Mouse (Mus musculus) midbrain, embryonic 14.5 days (tissue): ENCODE results near the gene Gabbr2. TPM values are rescaled to one million over a fixed set of nuclear protein-coding genes. Genes with fewer than 3 reads are reported as not detected.

Source experiments
- ATAC-seq: fragments of 200-750 bp; cut with Nextera tagmentation; 2 replicates; pipeline ENCODE4 v1.8.0; 2017; ENCODE audit warnings: moderate number of reproducible peaks, moderate library complexity; ENCODE audit not compliant: low FRiP score, low TSS enrichment
- DNase-seq: peaks from one replicate; pipeline ENCODE4 v3.0.0-alpha.2; 2015
- H3K27ac ChIP-seq: fragments of 300-500 bp; sonication (generic); replicated peaks from 2 replicates; pipeline ENCODE4 v1.5.1; 2014; ENCODE audit warnings: mild to moderate bottlenecking, low read depth, low read length, moderate library complexity
- H3K27me3 ChIP-seq: fragments of 300-500 bp; sonication (generic); 2 replicates; pipeline ENCODE4 v1.6.1; 2014; ENCODE audit warnings: low read length, control low read depth, mixed read lengths; ENCODE audit not compliant: control insufficient read depth, insufficient read depth
- H3K36me3 ChIP-seq: fragments of 300-500 bp; sonication (generic); 2 replicates; pipeline ENCODE4 v1.6.1; 2014; ENCODE audit warnings: low read length, control low read depth; ENCODE audit not compliant: control insufficient read depth, insufficient read depth
- H3K4me1 ChIP-seq: fragments of 300-500 bp; sonication (generic); 2 replicates; pipeline ENCODE4 v1.6.1; 2014; ENCODE audit warnings: mild to moderate bottlenecking, antibody characterized with exemption, low read length, control low read depth; ENCODE audit not compliant: control insufficient read depth, insufficient read depth
- H3K4me2 ChIP-seq: fragments of 300-500 bp; sonication (generic); 2 replicates; pipeline ENCODE4 v1.6.1; 2014; ENCODE audit warnings: mild to moderate bottlenecking, low read length, moderate library complexity
- H3K4me3 ChIP-seq: fragments of 300-500 bp; sonication (generic); replicated peaks from 2 replicates; pipeline ENCODE4 v1.5.1; 2014; ENCODE audit warnings: low read depth, low read length
- H3K9ac ChIP-seq: fragments of 300-500 bp; sonication (generic); replicated peaks from 2 replicates; pipeline ENCODE4 v1.6.1; 2014; ENCODE audit warnings: mild to moderate bottlenecking, low read length, moderate library complexity
- H3K9me3 ChIP-seq: fragments of 300-500 bp; sonication (generic); 2 replicates; pipeline ENCODE4 v1.6.1; 2016; ENCODE audit warnings: low read length, control low read depth, mixed read lengths; ENCODE audit not compliant: control insufficient read depth
- WGBS: fragments of 180-500 bp; shearing (Covaris S2); extraction: QIAGEN DNeasy Blood & Tissue Kit; methylation state at CpG from one replicate; pipeline ENCODE4 v1.1.7; 2014; 5-methylcytosine and 5-hydroxymethylcytosine counted together
- polyA plus RNA-seq: library from polyadenylated mRNA; unstranded; fragments of >200 nt; fragmentation: Nextera tagmentation; extraction: Ambion mirVana; gene quantifications from 2 replicates; pipeline ENCODE4 v1.2.1, GENCODE M21; 2014

The Gabbr2 gene
- polyA plus RNA-seq, 1 experiment from 2014 or later: 8.6 TPM

DNA sequence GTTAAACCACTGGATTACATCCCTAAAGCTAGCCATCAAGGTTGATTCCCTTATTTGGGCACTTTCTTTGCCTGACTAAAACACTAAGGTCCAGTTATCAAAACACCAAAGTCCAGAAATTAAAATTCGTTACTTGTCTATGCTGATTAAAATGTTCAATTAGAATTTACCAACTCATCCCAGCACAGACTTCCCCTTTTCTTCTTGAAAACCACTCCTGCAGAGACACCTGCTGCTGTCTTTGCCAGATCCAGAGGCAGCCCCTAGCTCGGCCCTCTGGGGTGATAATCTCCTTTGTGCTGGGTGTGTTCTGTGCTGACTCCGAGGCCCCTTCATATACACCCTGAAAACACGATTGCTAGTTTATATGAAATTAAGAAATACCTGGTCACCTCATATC lies 315.7 kb downstream of the Gabbr2 start:
- Histone ChIP-seq H3K9me3 (no peaks in the 10 kb centered on the region; the same call in 1 of the 2 replicates), H3K4me2 (no peak overlapping the region), H3K9ac (no peak overlapping the region), H3K27me3 (no peaks in the 10 kb centered on the region), H3K27ac (no peak overlapping the region), H3K36me3 (peaks cover 7% of the 10 kb centered on the region; the same call in 1 of the 2 replicates), H3K4me3 (no peak overlapping the region), H3K4me1 (no peaks in the 10 kb centered on the region)
- no peak for DNase-seq
- WGBS: 26% methylated on average over 4 of the region's 4 CpGs
- no peak for ATAC-seq

DNA sequence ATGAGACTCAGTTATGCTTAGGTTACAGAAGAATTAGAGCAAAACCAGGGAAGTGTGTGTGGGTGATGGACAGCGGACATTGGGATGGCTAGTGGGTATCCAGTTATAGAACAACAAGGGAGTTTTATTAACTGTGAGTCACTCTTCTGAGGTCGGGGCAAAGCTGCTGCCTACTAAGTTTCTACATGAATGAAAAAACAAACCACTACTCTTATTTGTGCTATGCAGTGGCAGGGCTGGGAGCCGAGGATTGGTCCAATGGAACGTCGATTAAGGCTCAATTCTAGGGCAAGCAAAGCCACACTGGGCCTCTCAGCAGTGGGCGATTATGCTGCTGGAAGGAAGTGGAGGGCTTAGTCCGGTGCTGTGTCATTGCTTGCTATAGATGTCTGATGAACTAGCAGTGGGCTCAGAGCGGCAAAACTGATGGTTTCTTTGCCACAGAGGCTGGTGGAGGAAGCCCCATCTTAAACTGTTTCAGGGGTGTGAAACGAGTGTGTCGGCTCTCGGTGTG lies 316.3 kb downstream of the Gabbr2 start:
- DNase-seq (no peak), ATAC-seq (no peak)
- H3K4me1 ChIP-seq: no peaks in the 10 kb centered on the region
- no peak overlapping the region for H3K27ac ChIP-seq
- WGBS: 69% methylated on average over 11 of the region's 11 CpGs
- no peaks in the 10 kb centered on the region; the same call in 1 of the 2 replicates for H3K9me3 ChIP-seq
- H3K4me3 ChIP-seq: no peak overlapping the region
- no peaks in the 10 kb centered on the region for H3K27me3 ChIP-seq
- H3K36me3 ChIP-seq: peaks cover 9% of the 10 kb centered on the region; the same call in 1 of the 2 replicates
- no peak overlapping the region for H3K4me2 ChIP-seq
- H3K9ac ChIP-seq: no peak overlapping the region

DNA sequence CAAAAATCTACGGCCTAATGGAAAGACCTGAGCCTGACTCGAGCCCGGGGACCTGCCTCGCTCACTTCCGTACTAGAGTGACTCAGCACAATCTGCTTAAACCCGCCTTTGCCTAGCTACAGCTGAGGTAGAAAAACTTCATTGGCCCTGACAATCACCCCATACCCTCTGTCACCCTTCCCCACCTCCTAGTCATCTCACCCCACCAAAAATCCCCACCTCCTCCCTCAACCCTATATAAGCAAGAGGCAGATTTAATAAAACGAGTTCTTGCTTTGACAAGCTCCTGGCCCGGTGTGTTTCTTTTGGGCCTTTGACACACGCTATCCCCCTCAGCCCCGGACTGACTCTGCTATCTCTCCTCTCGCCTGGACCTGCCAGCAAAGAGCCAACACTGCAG lies 323.1 kb downstream of the Gabbr2 start:
- Histone ChIP-seq H3K27ac (no peak overlapping the region), H3K9ac (no peak overlapping the region), H3K4me1 (peaks cover 7% of the 10 kb centered on the region), H3K4me3 (no peak overlapping the region), H3K4me2 (no peak overlapping the region), H3K36me3 (peaks cover 14% of the 10 kb centered on the region; the same call in 1 of the 2 replicates), H3K27me3 (no peaks in the 10 kb centered on the region), H3K9me3 (no peaks in the 10 kb centered on the region; the same call in 1 of the 2 replicates)
- ATAC-seq: no peak
- no peak for DNase-seq
- WGBS: 61% methylated on average over 11 of the region's 11 CpGs

DNA sequence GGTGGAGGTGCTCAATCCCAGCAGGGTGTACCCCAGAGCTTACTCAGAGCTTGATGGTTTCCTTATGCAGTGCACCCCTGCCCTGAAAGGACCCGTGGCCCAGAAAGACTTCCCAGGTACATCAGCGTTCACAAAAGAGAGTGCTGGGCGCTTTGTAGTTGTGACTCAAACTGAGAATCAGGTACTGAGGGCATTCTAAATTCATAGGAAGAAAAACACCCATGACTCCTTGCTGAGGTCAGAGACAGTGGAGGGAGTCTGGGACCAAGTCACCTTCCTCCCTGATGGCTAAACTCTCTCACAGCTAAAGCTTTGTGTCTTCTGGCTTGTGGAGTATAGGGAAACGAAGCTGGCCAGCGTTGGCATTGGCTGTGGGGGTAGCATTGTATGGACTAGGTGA lies 325.3 kb downstream of the Gabbr2 start:
- no peak overlapping the region for H3K4me3 ChIP-seq
- no peaks in the 10 kb centered on the region for H3K27me3 ChIP-seq
- H3K27ac ChIP-seq: no peak overlapping the region
- H3K4me1 ChIP-seq: peaks cover 8% of the 10 kb centered on the region
- no peak for DNase-seq
- H3K36me3 ChIP-seq: peaks cover 11% of the 10 kb centered on the region; the same call in 1 of the 2 replicates
- no peaks in the 10 kb centered on the region for H3K9me3 ChIP-seq
- 61% methylated on average over 5 of the region's 5 CpGs for WGBS
- H3K4me2 ChIP-seq: no peak overlapping the region
- no peak for ATAC-seq
- H3K9ac ChIP-seq: no peak overlapping the region

DNA sequence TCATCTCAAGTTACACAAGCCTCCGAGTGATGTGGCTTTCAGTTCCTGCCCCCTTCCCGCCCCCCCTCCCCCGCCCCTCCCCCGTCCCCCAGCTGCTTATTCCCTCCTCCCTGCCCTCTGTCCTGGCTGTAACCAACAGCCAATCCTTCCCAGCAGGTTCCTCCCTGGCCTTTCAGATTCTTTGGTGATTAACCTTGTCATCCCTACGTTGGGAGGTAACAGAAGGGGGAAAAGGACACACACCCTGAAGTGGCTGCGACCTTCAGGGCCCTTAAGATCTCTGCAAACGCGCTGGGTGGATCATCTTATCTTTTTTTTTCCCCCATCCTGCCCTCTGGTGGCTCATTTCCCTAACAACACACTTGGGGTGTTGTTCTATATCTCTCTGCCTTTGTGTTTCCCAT lies 326.3 kb downstream of the Gabbr2 start:
- Histone ChIP-seq H3K27me3 (no peaks in the 10 kb centered on the region), H3K4me3 (no peak overlapping the region), H3K4me2 (no peak overlapping the region), H3K9ac (no peak overlapping the region), H3K9me3 (no peaks in the 10 kb centered on the region), H3K27ac (no peak overlapping the region), H3K36me3 (peaks cover 9% of the 10 kb centered on the region; the same call in 1 of the 2 replicates), H3K4me1 (peaks cover 8% of the 10 kb centered on the region)
- ATAC-seq: no peak
- peak; percentile 58 for DNase-seq
- 2% methylated on average over 7 of the region's 8 CpGs for WGBS

DNA sequence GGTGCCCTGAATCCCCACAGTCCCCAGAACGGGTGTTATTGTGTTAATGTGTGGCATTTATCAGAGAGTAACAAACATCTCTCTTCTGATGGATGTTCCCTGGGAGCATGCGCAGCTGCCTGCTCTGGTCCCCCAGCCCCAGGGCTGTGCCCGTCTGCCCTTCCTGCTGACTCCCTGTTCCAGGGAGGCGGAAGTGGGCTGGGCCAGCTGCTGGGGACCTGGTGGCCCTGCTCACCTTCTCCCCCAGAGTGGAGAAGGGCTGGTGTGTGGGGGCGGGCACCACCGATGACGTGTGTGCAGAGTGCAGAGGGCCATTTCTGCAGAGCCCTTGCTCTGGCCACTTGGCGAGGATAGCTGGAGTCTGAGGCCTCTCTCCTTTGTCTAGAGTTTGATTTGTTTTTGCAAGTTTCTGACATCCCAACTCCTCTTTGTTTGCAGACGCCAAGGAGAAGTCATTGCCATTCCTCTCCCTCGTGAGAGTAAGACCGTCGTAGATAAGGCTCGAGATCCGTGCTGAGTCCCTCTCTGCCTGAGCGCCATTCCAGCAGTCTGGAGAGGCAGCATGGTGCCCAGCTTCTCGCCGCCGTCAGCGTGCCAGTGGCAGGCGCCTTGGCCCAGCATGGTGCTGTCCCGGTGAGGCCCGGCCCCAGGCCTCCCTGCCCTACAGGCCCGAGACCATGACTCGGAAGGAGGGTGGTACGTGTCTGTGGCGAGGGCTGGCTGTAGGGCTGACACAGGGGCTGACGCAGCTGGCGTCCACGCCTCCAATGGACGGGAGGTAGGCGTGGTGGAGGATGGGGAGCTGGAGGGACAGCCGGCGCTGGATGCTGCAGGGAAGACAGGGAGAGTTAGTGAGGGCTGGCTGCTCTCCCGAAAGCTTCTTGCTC lies 327.3 kb downstream of the Gabbr2 start:
- DNase-seq: peak; percentile 70
- H3K4me1 ChIP-seq: peaks cover 8% of the 10 kb centered on the region
- H3K9ac ChIP-seq: peak overlapping the region; percentile 47; the same call in 1 of the 2 replicates
- H3K9me3 ChIP-seq: no peaks in the 10 kb centered on the region
- peak overlapping the region; percentile 27 for H3K4me3 ChIP-seq
- 4% methylated on average over 34 of the region's 34 CpGs for WGBS
- peak overlapping the region; percentile 72 for H3K27ac ChIP-seq
- peaks cover 9% of the 10 kb centered on the region; the same call in 1 of the 2 replicates for H3K36me3 ChIP-seq
- H3K27me3 ChIP-seq: no peaks in the 10 kb centered on the region
- peak overlapping the region; percentile 61 for H3K4me2 ChIP-seq
- peak; percentile 82 for ATAC-seq

DNA sequence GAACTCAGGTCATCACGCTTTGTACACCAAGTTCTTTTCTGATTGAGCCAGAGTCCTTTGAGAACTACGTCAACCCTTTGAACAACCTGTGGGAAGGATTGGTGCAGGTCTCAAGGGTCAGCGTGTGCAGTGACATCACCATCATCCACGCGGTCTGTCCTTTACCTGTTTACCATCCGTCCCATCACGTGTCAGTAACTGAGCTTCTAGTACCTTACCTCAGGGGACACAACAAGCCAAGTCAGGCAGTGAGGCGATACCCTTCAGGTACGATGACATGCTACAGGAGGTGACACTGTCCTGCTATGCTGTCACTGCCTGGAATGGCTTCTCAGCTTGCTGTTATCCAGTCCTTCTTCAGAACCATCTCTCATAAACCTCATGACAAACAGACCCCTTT lies 330.2 kb downstream of the Gabbr2 start:
- ATAC-seq (no peak), DNase-seq (no peak)
- Histone ChIP-seq H3K27ac (no peak overlapping the region), H3K27me3 (no peaks in the 10 kb centered on the region), H3K36me3 (peaks cover 9% of the 10 kb centered on the region; the same call in 1 of the 2 replicates), H3K9me3 (no peaks in the 10 kb centered on the region), H3K4me2 (no peak overlapping the region), H3K4me1 (peaks cover 8% of the 10 kb centered on the region), H3K4me3 (no peak overlapping the region), H3K9ac (no peak overlapping the region)
- WGBS: 78% methylated on average over 9 of the region's 9 CpGs

DNA sequence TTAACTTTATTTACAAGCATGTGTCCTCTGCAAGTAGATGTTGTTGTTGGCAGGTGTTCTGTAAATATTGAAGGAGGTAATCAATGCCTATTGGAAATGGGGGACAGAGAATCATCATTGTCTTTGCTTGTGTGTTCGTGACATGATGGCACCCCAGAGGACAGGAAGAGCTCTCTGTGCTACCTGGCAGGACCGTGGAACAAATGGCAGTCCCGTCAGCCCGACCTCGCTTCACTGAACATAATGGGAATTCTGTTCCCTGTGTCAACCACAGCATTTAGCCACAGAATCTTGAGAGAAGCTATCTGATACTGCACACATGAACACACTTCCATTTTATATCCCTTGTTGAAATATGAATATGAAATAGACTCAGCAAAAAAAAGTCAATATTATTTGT lies 332.7 kb downstream of the Gabbr2 start:
- Histone ChIP-seq H3K4me3 (no peak overlapping the region), H3K9me3 (no peaks in the 10 kb centered on the region), H3K36me3 (peaks cover 6% of the 10 kb centered on the region; the same call in 1 of the 2 replicates), H3K4me2 (no peak overlapping the region), H3K9ac (no peak overlapping the region), H3K4me1 (peaks cover 5% of the 10 kb centered on the region; the same call in 1 of the 2 replicates), H3K27ac (no peak overlapping the region), H3K27me3 (no peaks in the 10 kb centered on the region)
- WGBS: 53% methylated on average over 5 of the region's 5 CpGs
- DNase-seq (no peak), ATAC-seq (no peak)
